Mouse (Mus musculus) heart, adult 8-10 months (tissue): ENCODE results near the gene Tctex1d4. TPM values are rescaled to one million over a fixed set of nuclear protein-coding genes. Genes with fewer than 3 reads are reported as not detected.

ENCODE experiments used
- DNase-seq: peaks from one replicate; pipeline ENCODE4 v3.0.0; 2022; ENCODE audit warnings: low spot score
- total RNA-seq, 4 experiments: library from RNA; stranded (reverse); gene quantifications; 2 replicates each; pipeline ENCODE4 v1.2.4; 2022

The Tctex1d4 gene
- total RNA-seq: under 1 TPM in 1 of 4 experiments, not detected in 3; 0.40 TPM

- DNase-seq: no peak
Measured at GRCm38 (mm10) chr4:117126675-117127290, at the start of gene Tctex1d4. TSS of gene Tctex1d4 (plus strand) at chr4:117126794.

GRCm38 (mm10) chr4:117087948-117088640 is 38.5 kb upstream of the Tctex1d4 start:
- DNase-seq: no peak

GRCm38 (mm10) chr4:117090586-117090985 is 36.0 kb upstream of the Tctex1d4 start:
- DNase-seq: no peak

DNA sequence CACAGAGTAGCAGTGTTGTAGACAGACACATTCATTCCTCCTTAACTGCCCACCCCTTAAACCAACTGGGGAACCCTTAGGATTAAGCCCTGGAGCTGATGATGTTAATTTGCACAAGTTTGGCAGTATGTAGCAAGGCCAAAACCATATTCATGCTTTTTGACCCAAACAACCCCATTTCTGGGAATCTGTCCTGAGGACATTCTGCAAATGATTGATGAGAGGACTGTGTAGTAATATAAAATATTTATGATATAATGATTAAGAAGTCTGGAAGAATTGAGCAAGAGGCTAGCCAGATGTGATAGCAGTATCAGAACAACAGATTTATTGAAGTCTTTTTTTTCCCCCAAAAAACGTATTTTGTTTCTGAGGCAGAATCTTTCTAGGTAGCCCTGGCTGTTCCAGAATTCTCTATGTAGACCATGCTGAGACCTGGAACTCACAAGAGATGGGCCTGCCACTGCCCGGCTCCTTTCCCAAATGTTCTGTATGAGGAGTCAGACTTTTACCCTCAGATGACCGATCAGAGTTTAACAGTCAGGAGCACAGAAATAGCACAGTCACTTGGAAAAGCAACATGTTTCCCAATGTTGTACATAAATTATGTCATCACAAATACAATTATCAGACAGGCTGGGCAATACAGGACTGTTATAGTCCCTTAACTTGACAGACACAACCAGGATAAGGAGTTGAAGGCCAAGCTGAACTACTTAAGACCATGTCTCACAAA is 31.8 kb upstream of the Tctex1d4 start:
- no peak for DNase-seq

DNA sequence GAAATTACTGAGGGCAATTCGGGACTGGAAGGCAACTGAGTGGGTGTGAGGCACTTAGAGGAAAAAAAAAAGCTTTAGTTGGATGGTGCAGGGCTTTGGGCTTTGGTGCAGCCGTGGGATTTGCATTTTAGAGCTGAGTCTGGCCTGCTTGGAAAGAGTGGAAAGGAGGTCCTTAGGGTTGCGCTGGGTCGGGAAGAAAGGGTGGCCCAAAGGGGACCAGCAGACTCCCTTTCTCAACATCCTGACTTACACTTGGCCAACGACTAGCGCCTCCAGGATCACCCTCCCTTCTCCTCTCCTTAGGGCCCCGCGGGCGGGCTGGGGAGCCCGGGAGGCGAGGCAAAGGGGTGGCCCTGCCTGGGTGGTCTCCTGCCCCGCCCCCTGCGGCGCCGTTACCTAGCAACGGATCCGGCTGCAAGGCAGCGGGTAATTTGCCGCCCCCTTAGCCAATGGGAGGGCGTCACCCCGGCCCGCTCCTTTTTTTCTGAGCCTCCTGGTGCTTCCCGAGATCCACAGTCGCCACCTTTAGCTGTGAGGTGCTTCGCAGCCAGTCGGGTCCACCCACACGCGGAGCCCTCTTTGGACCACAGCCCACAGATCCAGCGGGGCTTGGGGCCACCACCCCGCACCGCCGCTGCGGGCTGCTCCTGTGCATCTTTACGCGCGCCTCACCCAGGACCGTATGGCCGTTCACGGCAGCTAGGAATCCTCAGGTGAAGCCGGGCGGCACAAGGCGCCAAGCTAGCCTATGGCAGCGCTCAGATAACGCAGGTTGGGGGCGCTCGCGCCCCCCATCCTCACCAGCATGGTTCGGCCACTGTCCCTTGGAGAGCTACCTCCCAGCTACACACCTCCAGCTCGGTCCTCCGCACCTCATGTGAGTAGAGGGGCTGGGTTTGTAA is 30.8 kb upstream of the Tctex1d4 start, which contains the start of gene Ptch2:
Gene Ptch2, plus strand, starts transcription at position 525 of the 902 bp plus-strand sequence.
- DNase-seq: peak; percentile 60

- peak; percentile 24 for DNase-seq
Measured at GRCm38 (mm10) chr4:117096666-117097065, 29.9 kb upstream of the Tctex1d4 start.

DNA sequence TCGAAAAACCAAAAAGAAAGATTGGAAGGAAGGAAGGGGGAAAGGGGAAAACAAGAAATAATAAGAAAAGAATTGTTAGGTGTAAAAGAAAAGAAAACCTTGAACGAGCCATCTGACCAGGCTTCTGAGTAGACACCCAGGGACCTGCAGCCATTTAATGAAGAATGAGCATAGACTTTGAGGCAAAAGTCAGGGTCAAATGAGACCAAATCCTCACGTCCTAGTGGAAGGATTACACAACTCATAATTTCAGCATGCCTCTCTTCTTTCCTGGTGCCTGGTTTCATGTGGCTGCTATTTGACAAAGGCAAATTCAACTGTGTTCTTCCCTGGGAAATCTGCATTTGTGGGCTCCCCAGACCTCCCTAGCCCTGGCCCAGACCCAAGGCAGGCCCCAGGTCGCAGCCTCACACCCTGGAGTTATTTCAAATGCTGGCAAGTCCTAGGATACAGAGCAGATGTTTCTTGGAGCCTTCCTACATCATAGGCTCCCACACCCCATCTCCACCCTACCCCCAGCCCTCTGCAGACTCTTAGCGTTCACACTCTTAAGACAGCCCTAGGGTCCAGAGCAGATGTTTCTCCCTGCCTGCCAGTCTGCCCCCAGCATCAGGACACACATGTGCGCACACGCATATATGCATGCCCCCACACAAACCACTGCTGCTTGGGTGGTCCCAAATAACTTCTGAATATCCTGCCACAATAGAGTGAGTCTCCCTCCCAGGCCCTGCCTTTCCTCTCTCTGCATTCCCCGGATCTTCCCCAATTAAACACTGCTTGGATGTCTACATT is 28.4 kb upstream of the Tctex1d4 start:
- no peak for DNase-seq

DNA sequence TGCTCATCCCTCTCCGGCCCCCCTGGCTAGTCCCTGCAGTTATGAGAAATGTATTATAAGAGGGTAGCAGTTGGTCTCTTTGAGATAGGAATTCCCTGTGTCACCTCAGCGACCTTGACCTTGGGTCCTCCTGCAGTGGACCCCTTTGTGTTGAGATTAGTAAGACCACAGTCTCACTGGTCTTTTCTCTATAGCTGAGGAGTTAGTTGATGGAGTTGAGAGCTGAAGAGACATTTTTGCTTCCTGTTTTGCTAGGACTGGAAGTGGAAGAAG is 27.9 kb upstream of the Tctex1d4 start:
- no peak for DNase-seq

DNA sequence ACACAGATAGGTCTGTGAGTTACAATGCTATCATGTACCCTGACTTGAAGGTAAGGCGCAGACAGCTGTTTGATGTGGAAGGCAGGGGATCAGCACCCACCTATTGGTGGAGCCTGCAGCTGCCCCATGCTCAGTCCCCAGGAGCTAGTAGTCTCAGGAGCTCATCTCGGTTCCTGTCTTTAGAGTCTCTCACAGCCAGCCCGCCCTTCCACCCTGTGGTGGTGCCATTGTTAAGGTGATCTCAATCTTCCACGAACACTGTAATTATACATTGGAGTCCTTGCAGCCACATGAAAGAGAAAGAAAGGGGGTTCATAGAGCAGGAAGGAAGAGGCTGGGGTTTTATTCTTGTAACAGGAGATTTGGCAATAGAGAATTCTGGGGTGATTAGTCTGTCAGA is 26.6 kb upstream of the Tctex1d4 start:
- DNase-seq: no peak

DNA sequence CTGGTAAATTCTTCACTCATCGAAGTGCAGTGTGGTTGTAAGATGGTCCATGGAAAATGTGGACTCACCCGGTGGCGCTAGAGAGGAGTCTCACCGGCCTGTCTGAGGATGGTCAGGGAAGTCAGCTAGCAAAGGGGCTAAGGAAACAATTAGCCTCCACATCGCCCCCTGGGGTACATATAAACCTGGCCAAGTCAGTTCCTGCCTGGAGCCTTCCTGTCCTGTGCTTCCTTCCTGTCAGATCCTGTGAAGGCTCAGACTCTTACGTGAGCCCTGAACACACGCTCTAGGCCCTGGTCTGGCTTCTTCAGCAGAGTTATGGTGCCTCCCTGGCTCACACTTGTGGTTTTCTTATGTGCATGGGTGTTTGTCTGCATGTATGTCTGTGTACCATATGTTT is 25.4 kb upstream of the Tctex1d4 start:
- DNase-seq: peak; percentile 63

DNA sequence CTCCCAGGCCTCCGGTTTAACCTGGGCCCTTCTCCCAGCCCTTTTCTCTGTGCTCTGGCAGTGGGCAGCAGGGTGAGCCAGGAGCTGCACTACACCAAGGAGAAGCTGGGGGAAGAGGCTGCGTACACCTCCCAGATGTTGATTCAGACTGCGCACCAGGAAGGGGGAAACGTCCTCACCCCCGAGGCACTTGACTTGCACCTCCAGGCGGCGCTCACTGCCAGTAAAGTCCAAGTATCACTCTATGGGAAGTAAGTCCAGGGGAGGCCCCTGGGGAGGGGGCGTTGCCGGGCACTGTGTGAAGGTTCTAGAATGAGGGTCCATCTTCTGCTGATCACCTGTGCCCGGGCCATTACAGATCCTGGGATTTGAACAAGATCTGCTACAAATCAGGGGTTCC is 21.9 kb upstream of the Tctex1d4 start:
- DNase-seq: no peak

DNA sequence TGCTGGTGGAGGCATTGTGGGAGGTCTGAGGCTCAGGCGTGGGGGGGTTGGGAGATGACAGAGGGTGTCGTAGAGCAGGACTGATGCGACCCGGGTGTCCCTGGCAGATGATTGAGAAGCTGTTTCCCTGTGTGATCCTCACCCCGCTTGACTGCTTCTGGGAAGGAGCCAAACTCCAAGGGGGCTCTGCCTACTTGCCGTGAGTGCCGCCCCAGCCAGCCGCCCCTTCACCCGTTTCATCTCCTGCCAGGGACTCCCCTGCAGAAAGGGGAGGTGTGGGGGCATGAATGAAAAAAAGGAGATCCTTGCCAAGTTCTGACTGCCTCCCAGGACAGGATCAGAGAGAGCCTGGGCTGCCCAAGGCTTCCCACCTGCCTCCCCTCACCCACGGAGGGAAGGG is 21.5 kb upstream of the Tctex1d4 start:
- DNase-seq: no peak

DNA sequence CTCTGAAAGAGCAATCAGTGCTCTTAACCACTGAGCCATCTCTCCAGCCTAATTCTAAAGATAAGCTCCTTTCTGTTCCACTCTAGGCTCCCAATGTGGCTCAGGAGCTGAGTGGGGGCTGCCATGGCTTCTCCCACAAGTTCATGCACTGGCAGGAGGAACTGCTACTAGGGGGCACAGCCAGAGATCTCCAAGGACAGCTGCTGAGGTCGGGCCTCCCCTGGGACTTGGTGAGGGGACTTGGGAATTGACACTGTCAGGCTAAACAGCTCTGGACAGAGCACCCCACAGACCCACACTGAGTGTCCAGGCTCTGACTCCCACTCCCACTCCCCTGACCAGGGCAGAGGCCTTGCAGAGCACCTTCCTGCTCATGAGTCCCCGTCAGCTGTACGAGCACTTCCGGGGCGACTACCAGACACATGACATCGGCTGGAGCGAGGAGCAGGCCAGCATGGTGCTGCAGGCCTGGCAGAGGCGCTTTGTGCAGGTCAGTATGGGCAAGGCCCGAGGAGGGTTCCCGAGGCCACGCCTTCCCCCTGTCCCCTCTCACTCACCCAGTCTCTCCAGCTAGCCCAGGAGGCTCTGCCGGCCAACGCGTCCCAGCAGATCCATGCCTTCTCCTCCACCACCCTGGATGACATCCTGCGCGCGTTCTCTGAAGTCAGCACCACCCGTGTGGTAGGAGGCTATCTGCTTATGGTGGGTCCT is 18.6 kb upstream of the Tctex1d4 start:
- DNase-seq: no peak

GRCm38 (mm10) chr4:117108524-117108849 is 18.1 kb upstream of the Tctex1d4 start:
- no peak for DNase-seq

GRCm38 (mm10) chr4:117109330-117109729 is 17.3 kb upstream of the Tctex1d4 start:
- no peak for DNase-seq

DNA sequence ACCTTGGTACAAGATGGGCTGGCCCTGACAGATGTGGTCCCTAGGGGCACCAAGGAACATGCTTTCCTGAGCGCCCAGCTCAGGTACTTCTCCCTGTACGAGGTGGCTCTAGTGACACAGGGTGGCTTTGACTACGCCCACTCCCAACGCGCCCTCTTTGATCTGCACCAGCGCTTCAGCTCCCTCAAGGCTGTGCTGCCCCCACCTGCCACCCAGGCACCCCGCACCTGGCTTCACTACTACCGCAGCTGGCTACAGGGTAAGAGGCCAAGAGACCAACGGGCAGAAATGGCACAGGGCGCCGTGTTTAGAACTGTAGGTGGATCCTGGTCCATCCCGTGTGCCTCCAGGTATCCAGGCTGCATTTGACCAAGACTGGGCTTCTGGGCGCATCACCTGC is 16.3 kb upstream of the Tctex1d4 start:
- DNase-seq: no peak

DNA sequence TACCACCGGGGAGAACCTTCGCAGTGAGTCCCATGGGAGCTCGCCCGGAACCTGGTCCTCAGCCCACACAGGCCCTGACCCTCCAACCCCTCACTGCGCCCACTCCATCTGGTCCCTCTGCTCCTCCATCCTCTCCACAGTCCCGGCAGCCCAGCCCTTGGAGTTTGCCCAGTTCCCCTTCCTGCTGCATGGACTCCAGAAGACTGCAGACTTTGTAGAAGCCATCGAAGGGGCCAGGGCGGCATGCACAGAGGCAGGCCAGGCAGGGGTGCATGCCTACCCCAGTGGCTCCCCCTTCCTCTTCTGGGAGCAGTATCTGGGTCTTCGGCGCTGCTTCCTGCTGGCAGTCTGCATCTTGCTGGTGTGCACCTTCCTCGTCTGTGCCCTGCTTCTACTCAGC is 15.6 kb upstream of the Tctex1d4 start:
- DNase-seq: no peak

DNA sequence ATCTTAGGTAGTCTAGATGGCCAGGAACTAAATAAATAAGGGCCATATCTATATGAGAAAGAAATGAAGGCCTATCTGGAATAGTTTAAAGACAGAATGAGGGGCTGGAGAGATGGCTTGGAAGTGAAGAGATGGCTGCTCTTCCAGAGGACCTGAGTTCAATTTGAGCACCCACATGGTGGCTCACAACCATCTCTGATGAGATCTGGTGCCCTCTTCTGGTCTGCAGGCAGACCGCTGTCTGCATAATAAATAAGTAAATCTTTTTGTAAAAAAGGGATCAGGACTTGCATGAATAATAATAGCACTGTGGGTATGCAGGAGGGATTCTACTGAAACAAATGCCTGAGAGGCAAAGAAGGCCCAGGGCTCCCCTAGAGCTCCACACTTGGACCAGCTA is 13.4 kb upstream of the Tctex1d4 start:
- DNase-seq: no peak

GRCm38 (mm10) chr4:117115592-117115991 is 11.0 kb upstream of the Tctex1d4 start:
- DNase-seq: no peak

- no peak for DNase-seq
Measured at GRCm38 (mm10) chr4:117117931-117118330, 8.7 kb upstream of the Tctex1d4 start.

DNA sequence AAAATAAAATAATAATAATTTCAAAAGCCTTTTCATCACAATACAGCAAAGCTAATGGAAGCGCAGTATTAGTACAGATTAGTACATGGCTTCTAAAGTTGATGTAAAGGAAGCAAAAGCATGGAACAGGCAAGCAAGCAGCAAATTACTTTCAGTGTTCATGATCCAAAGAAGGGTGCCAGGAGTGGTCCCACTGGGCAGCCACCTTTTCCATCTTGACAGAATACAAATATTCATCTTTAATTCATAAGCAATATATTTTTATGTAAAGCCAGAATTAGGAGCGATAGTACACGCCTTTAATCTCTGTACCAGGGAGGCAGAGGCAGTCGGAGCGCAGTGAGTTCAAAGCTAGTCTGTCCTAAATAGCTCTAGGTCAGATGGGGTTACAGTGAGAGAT is 7.0 kb upstream of the Tctex1d4 start:
- DNase-seq: no peak
